Mouse (Mus musculus): ENCODE results near the gene Zfp420. TPM values are rescaled to one million over a fixed set of nuclear protein-coding genes. Genes with fewer than 3 reads are reported as not detected.
"Not testable (repeated sequence)": the region's sequence is repeated elsewhere in the genome, so short reads cannot be mapped to it uniquely, and the experiment has no call there.

Gene Zfp420
- polyA plus RNA-seq, 1 experiment from 2014 or later, result 8.8 TPM

DNA sequence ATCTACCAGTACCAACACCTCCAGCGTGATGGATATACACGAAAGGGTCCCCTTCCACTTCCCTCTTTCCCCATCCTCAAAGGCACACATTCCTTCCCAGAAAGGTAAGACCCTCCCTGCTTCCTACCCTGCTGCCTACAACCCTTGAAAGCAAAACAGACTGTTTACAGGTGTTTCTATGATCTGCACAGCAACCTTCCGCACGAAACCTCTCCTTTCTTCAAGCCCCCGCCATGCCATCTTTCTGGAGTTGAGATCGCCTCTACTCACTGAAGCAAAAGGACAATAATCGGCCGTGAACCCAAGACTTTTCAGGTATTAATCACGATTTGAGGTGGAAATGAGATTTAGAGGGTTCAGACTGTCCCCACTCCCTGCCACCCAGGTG, 7.0 kb upstream of the Zfp420 start:
- no peak for DNase-seq (ENCODE audit: low spot score)
- WGBS, result 59% methylated on average over 9 of the region's 9 CpGs
- peaks cover 11% of the 10 kb centered on the region for H3K4me1 ChIP-seq (replicated peaks)
- H3K36me3 ChIP-seq, result peaks cover 29% of the 10 kb centered on the region
- peaks cover 6% of the 10 kb centered on the region; the same call in 1 of the 2 replicates for H3K9me3 ChIP-seq
- H3K27me3 ChIP-seq (ENCODE audit: insufficient read depth, poor library complexity, severe bottlenecking), result no peaks in the 10 kb centered on the region
- peak overlapping the region; percentile 84; the same call in 1 of the 2 replicates for H3K27ac ChIP-seq
- peak overlapping the region; percentile 62 for H3K4me3 ChIP-seq

DNA sequence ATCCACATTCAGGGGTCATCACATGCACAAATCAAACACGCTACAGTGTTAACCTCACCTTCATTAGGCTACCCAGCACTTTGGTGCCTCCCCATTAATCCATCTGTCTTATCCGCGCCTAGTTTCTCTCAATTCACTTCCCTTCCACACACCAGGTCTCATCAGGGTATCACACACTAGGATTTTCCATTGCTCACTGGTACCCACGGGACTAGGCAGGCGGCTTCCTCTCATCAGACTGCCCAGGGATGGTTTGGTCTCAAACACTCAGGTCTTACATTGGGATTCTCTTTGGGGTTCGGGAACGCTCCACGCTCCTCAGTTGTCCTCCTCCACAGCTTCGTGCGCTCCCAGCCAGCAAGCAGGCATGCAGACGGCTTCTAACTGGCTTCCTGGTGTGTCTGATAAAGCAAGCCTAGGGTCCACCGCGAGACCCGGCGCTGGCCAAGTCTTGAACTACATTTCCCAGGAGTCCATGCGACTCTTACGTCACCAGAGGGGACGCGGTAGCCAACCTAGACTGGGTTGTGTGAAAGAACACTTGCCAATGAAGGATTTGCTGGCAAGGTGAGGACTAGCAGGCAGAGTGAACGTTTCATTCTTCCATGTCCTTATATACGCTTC, 6.4 kb upstream of the Zfp420 start, which contains the start of gene Zfp940:
Gene Zfp940, minus strand, starts transcription at position 451 of the 624 bp plus-strand sequence.
- H3K27me3 ChIP-seq (ENCODE audit: insufficient read depth, poor library complexity, severe bottlenecking), result no peaks in the 10 kb centered on the region
- H3K27ac ChIP-seq, result peak within 1 kb of the TSS; percentile 84
- H3K9me3 ChIP-seq, result peaks cover 6% of the 10 kb centered on the region; the same call in 1 of the 2 replicates
- peak within 1 kb of the TSS; percentile 62 for H3K4me3 ChIP-seq
- peaks cover 27% of the 10 kb centered on the region for H3K36me3 ChIP-seq
- peak; percentile 88 for DNase-seq (ENCODE audit: low spot score)
- peaks cover 11% of the 10 kb centered on the region for H3K4me1 ChIP-seq (replicated peaks)
- 1% methylated on average over 21 of the region's 21 CpGs for WGBS

DNA sequence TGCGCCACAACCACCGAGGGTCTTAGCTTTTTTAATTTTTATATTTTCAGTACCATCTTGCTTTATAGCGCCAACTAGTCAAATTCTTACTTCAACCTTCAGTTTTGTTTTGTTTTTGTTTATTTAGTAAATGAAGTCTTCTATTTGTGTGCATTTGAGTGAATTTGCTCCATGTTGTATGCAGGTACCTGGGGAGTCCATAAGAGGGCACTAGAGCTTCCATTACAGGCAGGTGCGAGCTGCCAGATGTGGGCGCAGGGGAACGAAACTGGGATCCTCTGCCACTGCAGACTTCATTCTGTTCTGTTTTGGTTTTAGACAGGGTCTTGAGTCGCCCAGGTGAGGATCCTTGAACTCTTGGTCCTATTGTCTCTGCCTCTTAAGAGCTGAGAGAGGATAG, 1.9 kb downstream of the Zfp420 start:
- H3K4me1 ChIP-seq (replicated peaks), result peaks cover 9% of the 10 kb centered on the region
- H3K4me3 ChIP-seq, result no peak overlapping the region
- DNase-seq (ENCODE audit: low spot score), result no peak
- 0 out of 2 replicates have a peak, but pooled peaks cover 4% of the 10 kb centered on the region for H3K9me3 ChIP-seq
- H3K27me3 ChIP-seq (ENCODE audit: insufficient read depth, poor library complexity, severe bottlenecking), result no peaks in the 10 kb centered on the region
- H3K36me3 ChIP-seq, result peaks cover 10% of the 10 kb centered on the region
- no peak overlapping the region for H3K27ac ChIP-seq
- 88% methylated on average over 7 of the region's 7 CpGs for WGBS

DNA sequence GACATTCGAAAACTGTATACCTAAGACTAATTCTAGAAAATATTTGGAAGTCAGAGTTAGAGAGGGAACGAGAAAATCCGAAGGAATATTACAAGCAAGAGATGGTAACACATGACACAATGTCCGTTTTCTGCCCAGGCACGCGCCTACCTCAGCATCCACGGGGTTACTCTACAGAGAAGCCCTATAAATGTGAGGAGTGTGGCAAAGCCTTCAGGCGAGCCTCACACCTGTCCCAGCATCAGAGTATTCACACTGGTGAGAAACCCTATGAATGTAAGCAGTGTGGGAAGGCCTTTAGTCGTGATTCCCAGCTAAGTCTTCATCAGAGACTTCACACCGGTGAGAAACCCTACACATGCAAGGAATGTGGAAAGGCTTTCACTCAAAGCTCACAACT, 14.5 kb downstream of the Zfp420 start:
- Histone ChIP-seq H3K9me3 (peaks cover 59% of the 10 kb centered on the region), H3K27ac (no peak overlapping the region), H3K4me3 (no peak overlapping the region), H3K27me3 (ENCODE audit: insufficient read depth, poor library complexity, severe bottlenecking) (no peaks in the 10 kb centered on the region), H3K4me1 (replicated peaks) (no peaks in the 10 kb centered on the region), H3K36me3 (peaks cover 71% of the 10 kb centered on the region)
- DNase-seq (ENCODE audit: low spot score), result no peak
- WGBS, result 93% methylated on average over 10 of the region's 10 CpGs

DNA sequence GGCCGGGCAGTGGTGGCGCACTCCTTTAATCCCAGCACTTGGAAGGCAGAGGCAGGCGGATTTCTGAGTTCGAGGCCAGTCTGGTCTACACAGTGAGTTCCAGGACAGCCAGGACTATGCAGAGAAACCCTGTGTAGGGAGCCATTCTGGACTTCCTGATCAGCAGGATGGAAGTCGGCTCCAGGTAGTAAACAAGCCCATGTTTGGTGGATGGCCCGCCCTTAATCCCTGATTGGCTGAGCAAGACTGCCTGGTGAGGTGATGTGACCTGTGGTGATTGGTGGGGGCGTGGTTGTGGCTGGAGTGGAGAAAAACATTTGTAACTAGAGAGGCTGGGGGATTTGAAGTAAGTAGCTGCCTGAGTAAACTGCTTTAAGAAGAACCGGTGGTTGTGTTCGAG, 17.8 kb downstream of the Zfp420 start:
- not testable (repeated sequence) for H3K4me1 ChIP-seq (replicated peaks); DNase-seq (ENCODE audit: low spot score); H3K4me3 ChIP-seq; H3K27me3 ChIP-seq (ENCODE audit: insufficient read depth, poor library complexity, severe bottlenecking); H3K27ac ChIP-seq
- peaks cover 66% of the 10 kb centered on the region for H3K36me3 ChIP-seq
- 92% methylated on average over 9 of the region's 9 CpGs for WGBS
- H3K9me3 ChIP-seq, result peaks cover 45% of the 10 kb centered on the region

DNA sequence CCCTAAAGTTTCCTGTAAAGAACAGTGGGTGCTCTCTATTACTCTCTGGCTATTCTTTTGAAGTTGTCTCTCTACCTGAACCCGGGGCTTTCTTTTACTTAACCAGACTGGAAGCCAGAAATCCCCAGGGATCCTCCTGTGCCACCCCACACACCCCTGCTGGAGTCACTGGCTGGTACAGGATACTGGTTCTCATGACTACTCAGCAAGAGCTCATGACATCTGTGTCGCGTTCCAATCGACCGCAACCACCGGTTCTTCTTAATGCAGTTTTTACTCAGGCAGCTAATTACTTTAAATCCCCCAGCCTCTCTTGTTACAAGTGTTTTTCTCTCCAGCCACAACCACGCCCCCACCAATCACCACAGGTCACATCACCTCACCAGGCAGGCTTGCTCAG, 20.3 kb downstream of the Zfp420 start:
- Histone ChIP-seq H3K27ac (no peak overlapping the region), H3K4me1 (replicated peaks) (no peaks in the 10 kb centered on the region), H3K4me3 (no peak overlapping the region), H3K27me3 (ENCODE audit: insufficient read depth, poor library complexity, severe bottlenecking) (no peaks in the 10 kb centered on the region), H3K36me3 (peaks cover 42% of the 10 kb centered on the region), H3K9me3 (peaks cover 46% of the 10 kb centered on the region)
- DNase-seq (ENCODE audit: low spot score), result no peak
- 78% methylated on average over 7 of the region's 7 CpGs for WGBS

DNA sequence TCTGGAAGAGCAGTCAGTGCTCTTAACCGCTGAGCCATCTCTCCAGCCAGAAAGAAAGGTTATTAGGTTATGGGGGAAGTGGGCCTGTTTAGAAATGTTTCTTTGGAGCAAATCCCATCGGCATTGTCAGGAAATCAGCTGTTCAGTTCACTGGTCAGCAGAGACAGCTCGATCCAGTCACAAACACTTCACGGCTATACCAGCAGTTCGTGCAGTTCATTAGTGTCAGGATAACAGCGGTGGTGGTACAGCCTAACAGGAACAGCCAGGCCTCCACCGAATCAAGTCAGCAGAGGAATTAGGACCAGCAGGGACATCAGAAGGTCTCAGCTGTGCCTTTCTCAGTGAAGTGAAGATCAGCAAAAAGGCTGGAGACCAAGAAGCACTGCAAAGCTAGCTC, 21.1 kb downstream of the Zfp420 start:
- Histone ChIP-seq H3K27ac (no peak overlapping the region), H3K4me1 (replicated peaks) (no peaks in the 10 kb centered on the region), H3K4me3 (no peak overlapping the region), H3K9me3 (peaks cover 46% of the 10 kb centered on the region), H3K36me3 (peaks cover 33% of the 10 kb centered on the region), H3K27me3 (ENCODE audit: insufficient read depth, poor library complexity, severe bottlenecking) (no peaks in the 10 kb centered on the region)
- WGBS, result 91% methylated on average over 7 of the region's 7 CpGs
- DNase-seq (ENCODE audit: low spot score), result no peak

DNA sequence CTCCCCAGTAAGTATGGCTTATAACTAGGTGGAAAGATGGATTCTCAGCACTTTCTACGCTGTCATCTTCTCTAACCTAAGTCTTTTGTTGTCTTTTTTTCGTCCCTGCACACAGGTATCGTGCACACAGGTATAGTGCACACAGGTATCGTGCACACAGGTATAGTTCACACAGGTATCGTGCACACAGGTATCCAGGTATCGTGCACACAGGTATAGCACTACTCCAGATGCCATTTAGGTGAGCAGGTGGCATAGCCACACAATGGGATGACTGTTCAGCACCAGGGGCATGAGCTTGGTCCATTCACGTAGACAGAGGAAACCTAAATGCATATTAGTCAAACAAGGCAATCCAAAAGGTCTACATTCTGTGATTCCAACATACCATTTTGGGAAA, 30.7 kb downstream of the Zfp420 start:
- Histone ChIP-seq H3K27ac (no peak overlapping the region), H3K4me1 (replicated peaks) (no peaks in the 10 kb centered on the region), H3K4me3 (no peak overlapping the region), H3K27me3 (ENCODE audit: insufficient read depth, poor library complexity, severe bottlenecking) (no peaks in the 10 kb centered on the region), H3K36me3 (peaks cover 55% of the 10 kb centered on the region), H3K9me3 (peaks cover 74% of the 10 kb centered on the region)
- no peak for DNase-seq (ENCODE audit: low spot score)
- 95% methylated on average over 7 of the region's 7 CpGs for WGBS

DNA sequence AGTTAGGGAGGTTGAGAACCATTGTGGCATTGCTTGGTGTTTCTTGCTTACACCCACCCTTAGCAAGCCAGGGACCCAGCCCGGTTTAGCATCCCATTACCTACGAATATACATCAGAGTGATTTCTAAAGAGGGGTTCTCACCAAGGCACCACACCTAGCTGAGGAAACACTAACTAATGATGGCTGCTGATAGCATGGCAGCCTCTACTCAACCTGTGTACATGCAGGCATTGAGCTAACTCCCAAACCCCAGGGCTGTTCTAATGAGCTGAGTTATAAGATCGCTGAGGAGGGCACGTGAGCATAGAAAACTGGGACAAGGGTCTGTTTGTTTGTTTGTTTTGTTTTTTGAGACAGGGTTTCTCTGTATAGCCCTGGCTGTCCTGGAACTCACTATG, 33.0 kb downstream of the Zfp420 start:
- 96% methylated on average over 4 of the region's 4 CpGs for WGBS
- peaks cover 61% of the 10 kb centered on the region for H3K9me3 ChIP-seq
- H3K27me3 ChIP-seq (ENCODE audit: insufficient read depth, poor library complexity, severe bottlenecking), result no peaks in the 10 kb centered on the region
- DNase-seq (ENCODE audit: low spot score), result no peak
- H3K4me3 ChIP-seq, result no peak overlapping the region
- no peaks in the 10 kb centered on the region for H3K4me1 ChIP-seq (replicated peaks)
- H3K36me3 ChIP-seq, result peaks cover 76% of the 10 kb centered on the region
- H3K27ac ChIP-seq, result no peak overlapping the region

DNA sequence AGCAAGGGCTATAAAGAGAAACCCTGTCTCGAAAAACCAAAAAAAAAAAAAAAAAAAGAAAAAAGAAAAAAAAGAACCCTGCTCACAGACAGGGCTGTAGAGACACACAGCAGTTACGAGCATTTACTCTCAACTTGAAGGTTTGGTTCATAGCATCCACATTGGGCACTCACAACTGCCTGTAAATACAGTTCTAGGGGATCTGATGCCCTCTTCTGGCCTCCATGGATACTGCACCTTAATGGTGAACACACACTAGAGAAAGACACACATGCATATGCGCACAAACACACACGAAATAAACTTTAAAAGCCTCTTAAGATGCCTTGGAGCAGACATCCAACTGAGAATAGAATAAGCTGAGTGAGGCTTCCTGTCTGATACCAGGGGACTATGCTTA, 38.6 kb downstream of the Zfp420 start:
- no peak for DNase-seq (ENCODE audit: low spot score)
- Histone ChIP-seq H3K9me3 (peaks cover 42% of the 10 kb centered on the region), H3K27ac (no peak overlapping the region), H3K4me1 (replicated peaks) (no peaks in the 10 kb centered on the region), H3K27me3 (ENCODE audit: insufficient read depth, poor library complexity, severe bottlenecking) (no peaks in the 10 kb centered on the region), H3K4me3 (no peak overlapping the region), H3K36me3 (peaks cover 96% of the 10 kb centered on the region)
- WGBS, result 89% methylated on average over 4 of the region's 4 CpGs

DNA sequence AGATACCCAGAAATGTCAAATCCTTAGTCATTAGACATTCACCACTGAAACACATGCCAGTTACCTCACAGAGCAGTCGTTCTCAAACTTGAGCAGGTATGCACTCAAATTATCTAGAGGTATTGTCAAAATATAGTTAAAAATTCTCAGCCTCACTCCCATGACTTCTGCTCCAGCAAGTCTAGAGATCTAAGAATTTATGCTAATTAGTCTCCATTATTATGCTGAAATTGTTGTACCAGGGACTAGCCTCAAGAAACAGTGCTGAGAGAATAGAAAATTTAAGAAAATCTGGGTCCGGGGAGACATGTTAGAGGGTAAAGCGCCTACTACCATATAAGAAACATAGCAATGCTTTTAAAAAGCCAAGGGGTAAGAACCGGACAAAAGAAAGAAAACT, 44.3 kb downstream of the Zfp420 start:
- H3K36me3 ChIP-seq, result peaks cover 45% of the 10 kb centered on the region
- no peak overlapping the region for H3K27ac ChIP-seq
- H3K4me1 ChIP-seq (replicated peaks), result peaks cover 7% of the 10 kb centered on the region
- no peak overlapping the region for H3K4me3 ChIP-seq
- DNase-seq (ENCODE audit: low spot score), result no peak
- no peaks in the 10 kb centered on the region for H3K27me3 ChIP-seq (ENCODE audit: insufficient read depth, poor library complexity, severe bottlenecking)
- WGBS, result 94% methylated on average over 4 of the region's 4 CpGs
- peaks cover 2% of the 10 kb centered on the region; the same call in 1 of the 2 replicates for H3K9me3 ChIP-seq

DNA sequence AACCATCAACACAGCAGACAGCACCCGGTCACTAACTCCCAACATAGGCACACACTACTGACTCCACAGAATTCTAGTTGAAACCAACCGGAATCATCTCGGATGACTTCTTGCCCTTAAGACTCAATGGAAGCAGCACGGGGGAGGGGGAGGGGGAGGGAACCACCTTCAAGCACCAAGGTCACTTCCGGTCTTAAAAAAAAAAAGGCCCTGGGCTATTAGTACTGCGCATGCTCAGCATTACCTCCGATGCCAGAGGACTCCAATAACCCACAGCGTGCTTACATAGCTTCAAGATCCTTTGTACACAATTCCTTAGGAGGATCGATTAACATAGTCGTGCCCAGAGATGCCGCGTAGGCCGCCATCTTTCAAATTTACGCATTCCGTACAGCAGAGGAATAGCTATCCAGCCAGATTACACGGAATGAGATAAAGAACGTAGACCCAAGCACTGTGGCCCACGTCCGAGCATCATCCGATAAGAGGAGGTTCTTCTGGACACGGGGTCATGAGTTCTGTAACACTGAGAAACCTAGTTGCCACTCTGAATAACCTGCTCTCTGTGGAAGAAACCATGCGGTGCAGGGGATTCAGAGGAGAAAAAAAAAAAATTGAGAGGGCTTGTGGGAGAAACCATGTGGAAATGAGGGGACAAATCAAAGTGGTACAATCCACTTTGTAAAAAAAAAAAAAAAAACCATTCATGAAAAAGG, 46.3 kb downstream of the Zfp420 start, which contains the start of gene Zfp27:
Gene Zfp27, minus strand, starts transcription at position 607 of the 716 bp plus-strand sequence.
- Histone ChIP-seq H3K27ac (peak within 1 kb of the TSS; percentile 96), H3K36me3 (peaks cover 36% of the 10 kb centered on the region), H3K4me3 (peak within 1 kb of the TSS; percentile 67), H3K4me1 (replicated peaks) (peaks cover 21% of the 10 kb centered on the region), H3K27me3 (ENCODE audit: insufficient read depth, poor library complexity, severe bottlenecking) (no peaks in the 10 kb centered on the region), H3K9me3 (no peaks in the 10 kb centered on the region)
- DNase-seq (ENCODE audit: low spot score), result peak; percentile 87
- whole genome bisulfite sequencing, result under 1% methylated on average over 22 of the region's 22 CpGs

DNA sequence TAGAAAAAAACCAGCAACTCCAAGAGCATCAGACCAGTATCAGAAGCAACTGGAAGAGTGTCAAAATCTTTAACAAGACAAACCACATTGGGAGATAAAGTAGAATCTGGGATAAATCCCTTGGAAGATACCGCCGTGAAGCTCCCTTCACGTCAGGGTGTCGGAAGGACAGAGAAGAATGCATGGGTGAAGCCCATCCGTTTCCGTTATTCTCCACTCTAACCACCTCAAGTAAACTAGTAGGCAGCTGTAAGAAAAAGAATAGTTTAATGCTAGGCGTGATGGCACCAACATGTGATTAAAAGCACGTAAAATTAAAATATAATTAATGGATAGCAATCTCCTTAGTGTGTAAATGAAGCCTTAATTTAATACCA, 46.9 kb downstream of the Zfp420 start:
- Histone ChIP-seq H3K4me3 (peak overlapping the region; percentile 67), H3K4me1 (replicated peaks) (peaks cover 21% of the 10 kb centered on the region), H3K9me3 (no peaks in the 10 kb centered on the region), H3K27me3 (ENCODE audit: insufficient read depth, poor library complexity, severe bottlenecking) (no peaks in the 10 kb centered on the region), H3K36me3 (peaks cover 36% of the 10 kb centered on the region), H3K27ac (peak overlapping the region; percentile 96)
- no peak for DNase-seq (ENCODE audit: low spot score)
- 29% methylated on average over 8 of the region's 8 CpGs for WGBS
